Mouse (Mus musculus): ENCODE measurements at regions not wholly inside any gene's neighbourhood (a gene's known extent, or its start where the extent isn't known, plus 50 kb on each side); places are given as distances from the start of the nearest gene placed in this dataset.

GRCm38 (mm10) chr16:55631637-55632036 is 207.1 kb downstream of the Nfkbiz start:
- H3K4me3 ChIP-seq (ENCODE audit: low read depth, low read length), result no peak overlapping the region
- H3K27me3 ChIP-seq (ENCODE audit: control insufficient read depth, insufficient read depth, low read length), result no peaks in the 10 kb centered on the region
- H3K4me2 ChIP-seq (ENCODE audit: low read depth, low read length), result no peak overlapping the region
- no peak for ATAC-seq (ENCODE audit: low read depth)
- H3K4me1 ChIP-seq (ENCODE audit: control insufficient read depth, insufficient read depth, low read length), result no peaks in the 10 kb centered on the region
- no peak overlapping the region for H3K9ac ChIP-seq (replicated peaks; ENCODE audit: low read depth, low read length)
- H3K9me3 ChIP-seq (ENCODE audit: control insufficient read depth, low read length), result no peaks in the 10 kb centered on the region
- no peak overlapping the region for H3K27ac ChIP-seq (ENCODE audit: low read depth, low read length)
- WGBS, result 64% methylated on average over 2 of the region's 2 CpGs
- H3K36me3 ChIP-seq (ENCODE audit: control insufficient read depth, insufficient read depth, low read length), result no peaks in the 10 kb centered on the region

- no peaks in the 10 kb centered on the region for H3K36me3 ChIP-seq (ENCODE audit: control insufficient read depth, insufficient read depth, low read length)
- H3K9me3 ChIP-seq (ENCODE audit: control insufficient read depth, low read length), result no peaks in the 10 kb centered on the region
- no peak overlapping the region for H3K27ac ChIP-seq (ENCODE audit: low read depth, low read length)
- ATAC-seq (ENCODE audit: low read depth), result no peak
- H3K4me2 ChIP-seq (ENCODE audit: low read depth, low read length), result no peak overlapping the region
- no peak overlapping the region for H3K4me3 ChIP-seq (ENCODE audit: low read depth, low read length)
- no peaks in the 10 kb centered on the region for H3K27me3 ChIP-seq (ENCODE audit: control insufficient read depth, insufficient read depth, low read length)
- H3K4me1 ChIP-seq (ENCODE audit: control insufficient read depth, insufficient read depth, low read length), result no peaks in the 10 kb centered on the region
- WGBS, result 46% methylated on average over 2 of the region's 2 CpGs
- no peak overlapping the region for H3K9ac ChIP-seq (replicated peaks; ENCODE audit: low read depth, low read length)
Observed at GRCm38 (mm10) chr16:55631048-55631447, 207.7 kb downstream of the Nfkbiz start.

- H3K4me2 ChIP-seq (ENCODE audit: low read depth, low read length), result no peak overlapping the region
- H3K9ac ChIP-seq (replicated peaks; ENCODE audit: low read depth, low read length), result no peak overlapping the region
- H3K9me3 ChIP-seq (ENCODE audit: control insufficient read depth, low read length), result no peaks in the 10 kb centered on the region
- 97% methylated on average over 1 of the region's 1 CpGs for WGBS
- no peak for ATAC-seq (ENCODE audit: low read depth)
- H3K27me3 ChIP-seq (ENCODE audit: control insufficient read depth, insufficient read depth, low read length), result no peaks in the 10 kb centered on the region
- H3K27ac ChIP-seq (ENCODE audit: low read depth, low read length), result no peak overlapping the region
- H3K4me3 ChIP-seq (ENCODE audit: low read depth, low read length), result no peak overlapping the region
- no peaks in the 10 kb centered on the region for H3K36me3 ChIP-seq (ENCODE audit: control insufficient read depth, insufficient read depth, low read length)
- H3K4me1 ChIP-seq (ENCODE audit: control insufficient read depth, insufficient read depth, low read length), result no peaks in the 10 kb centered on the region
Observed at GRCm38 (mm10) chr16:55627531-55627930, 211.2 kb downstream of the Nfkbiz start.

GRCm38 (mm10) chr16:55623422-55623821 is 215.3 kb downstream of the Nfkbiz start:
- no peaks in the 10 kb centered on the region for H3K36me3 ChIP-seq (ENCODE audit: control insufficient read depth, insufficient read depth, low read length)
- H3K9me3 ChIP-seq (ENCODE audit: control insufficient read depth, low read length), result no peaks in the 10 kb centered on the region
- no peaks in the 10 kb centered on the region for H3K27me3 ChIP-seq (ENCODE audit: control insufficient read depth, insufficient read depth, low read length)
- no peak overlapping the region for H3K4me3 ChIP-seq (ENCODE audit: low read depth, low read length)
- ATAC-seq (ENCODE audit: low read depth), result no peak
- H3K4me2 ChIP-seq (ENCODE audit: low read depth, low read length), result no peak overlapping the region
- H3K9ac ChIP-seq (replicated peaks; ENCODE audit: low read depth, low read length), result no peak overlapping the region
- H3K27ac ChIP-seq (ENCODE audit: low read depth, low read length), result no peak overlapping the region
- no peaks in the 10 kb centered on the region for H3K4me1 ChIP-seq (ENCODE audit: control insufficient read depth, insufficient read depth, low read length)

GRCm38 (mm10) chr16:55619731-55620130 is 219.0 kb downstream of the Nfkbiz start:
- no peaks in the 10 kb centered on the region for H3K4me1 ChIP-seq (ENCODE audit: control insufficient read depth, insufficient read depth, low read length)
- no peaks in the 10 kb centered on the region for H3K27me3 ChIP-seq (ENCODE audit: control insufficient read depth, insufficient read depth, low read length)
- H3K36me3 ChIP-seq (ENCODE audit: control insufficient read depth, insufficient read depth, low read length), result no peaks in the 10 kb centered on the region
- WGBS, result 83% methylated on average over 3 of the region's 3 CpGs
- no peak overlapping the region for H3K4me2 ChIP-seq (ENCODE audit: low read depth, low read length)
- H3K9ac ChIP-seq (replicated peaks; ENCODE audit: low read depth, low read length), result no peak overlapping the region
- H3K4me3 ChIP-seq (ENCODE audit: low read depth, low read length), result no peak overlapping the region
- ATAC-seq (ENCODE audit: low read depth), result no peak
- H3K9me3 ChIP-seq (ENCODE audit: control insufficient read depth, low read length), result no peaks in the 10 kb centered on the region
- H3K27ac ChIP-seq (ENCODE audit: low read depth, low read length), result no peak overlapping the region

- ATAC-seq (ENCODE audit: low read depth), result no peak
- 92% methylated on average over 3 of the region's 3 CpGs for WGBS
- no peaks in the 10 kb centered on the region for H3K36me3 ChIP-seq (ENCODE audit: control insufficient read depth, insufficient read depth, low read length)
- H3K27ac ChIP-seq (ENCODE audit: low read depth, low read length), result no peak overlapping the region
- H3K9ac ChIP-seq (replicated peaks; ENCODE audit: low read depth, low read length), result no peak overlapping the region
- H3K4me1 ChIP-seq (ENCODE audit: control insufficient read depth, insufficient read depth, low read length), result no peaks in the 10 kb centered on the region
- no peaks in the 10 kb centered on the region for H3K27me3 ChIP-seq (ENCODE audit: control insufficient read depth, insufficient read depth, low read length)
- no peak overlapping the region for H3K4me3 ChIP-seq (ENCODE audit: low read depth, low read length)
- H3K4me2 ChIP-seq (ENCODE audit: low read depth, low read length), result no peak overlapping the region
- H3K9me3 ChIP-seq (ENCODE audit: control insufficient read depth, low read length), result no peaks in the 10 kb centered on the region
Observed at GRCm38 (mm10) chr16:55617958-55618357, 220.7 kb downstream of the Nfkbiz start.

- Histone ChIP-seq H3K27ac (ENCODE audit: low read depth, low read length) (no peak overlapping the region), H3K27me3 (ENCODE audit: control insufficient read depth, insufficient read depth, low read length) (no peaks in the 10 kb centered on the region), H3K9ac (replicated peaks; ENCODE audit: low read depth, low read length) (no peak overlapping the region), H3K4me3 (ENCODE audit: low read depth, low read length) (no peak overlapping the region), H3K36me3 (ENCODE audit: control insufficient read depth, insufficient read depth, low read length) (no peaks in the 10 kb centered on the region), H3K9me3 (ENCODE audit: control insufficient read depth, low read length) (no peaks in the 10 kb centered on the region), H3K4me1 (ENCODE audit: control insufficient read depth, insufficient read depth, low read length) (no peaks in the 10 kb centered on the region), H3K4me2 (ENCODE audit: low read depth, low read length) (no peak overlapping the region)
- ATAC-seq (ENCODE audit: low read depth), result no peak
- 61% methylated on average over 4 of the region's 4 CpGs for WGBS
Observed at GRCm38 (mm10) chr16:55617506-55617905, 221.2 kb downstream of the Nfkbiz start.

- ATAC-seq (ENCODE audit: low read depth), result no peak
- 86% methylated on average over 1 of the region's 1 CpGs for WGBS
Observed at GRCm38 (mm10) chr16:55616408-55617120, 222.1 kb downstream of the Nfkbiz start.

GRCm38 (mm10) chr16:55612873-55613272 is 225.8 kb downstream of the Nfkbiz start:
- H3K27ac ChIP-seq (ENCODE audit: low read depth, low read length), result no peak overlapping the region
- no peaks in the 10 kb centered on the region for H3K9me3 ChIP-seq (ENCODE audit: control insufficient read depth, low read length)
- no peak overlapping the region for H3K4me3 ChIP-seq (ENCODE audit: low read depth, low read length)
- 88% methylated on average over 3 of the region's 3 CpGs for WGBS
- H3K4me1 ChIP-seq (ENCODE audit: control insufficient read depth, insufficient read depth, low read length), result no peaks in the 10 kb centered on the region
- no peak for ATAC-seq (ENCODE audit: low read depth)
- no peaks in the 10 kb centered on the region for H3K36me3 ChIP-seq (ENCODE audit: control insufficient read depth, insufficient read depth, low read length)
- no peaks in the 10 kb centered on the region for H3K27me3 ChIP-seq (ENCODE audit: control insufficient read depth, insufficient read depth, low read length)
- H3K4me2 ChIP-seq (ENCODE audit: low read depth, low read length), result no peak overlapping the region
- H3K9ac ChIP-seq (replicated peaks; ENCODE audit: low read depth, low read length), result no peak overlapping the region

More at GRCm38 (mm10) chr16:55616408-55617120, 222.1 kb downstream of the Nfkbiz start:
- H3K9me3 ChIP-seq (ENCODE audit: control insufficient read depth, low read length), result no peaks in the 10 kb centered on the region
- H3K36me3 ChIP-seq (ENCODE audit: control insufficient read depth, insufficient read depth, low read length), result no peaks in the 10 kb centered on the region
- no peaks in the 10 kb centered on the region for H3K27me3 ChIP-seq (ENCODE audit: control insufficient read depth, insufficient read depth, low read length)
- H3K4me1 ChIP-seq (ENCODE audit: control insufficient read depth, insufficient read depth, low read length), result no peaks in the 10 kb centered on the region
- no peak overlapping the region for H3K9ac ChIP-seq (replicated peaks; ENCODE audit: low read depth, low read length)
- no peak overlapping the region for H3K4me3 ChIP-seq (ENCODE audit: low read depth, low read length)
- no peak overlapping the region for H3K27ac ChIP-seq (ENCODE audit: low read depth, low read length)
- no peak overlapping the region for H3K4me2 ChIP-seq (ENCODE audit: low read depth, low read length)
